Mouse (Mus musculus): ENCODE data around the gene Traf3ip2.

- TF ChIP-seq CTCF (IDR thresholded peaks at IDR 0.05; ENCODE audit: control insufficient read depth, insufficient read depth, low read length) = no peak
- no peak for TF ChIP-seq POLR2A (IDR thresholded peaks at IDR 0.05; ENCODE audit: borderline replicate concordance, control insufficient read depth, low read depth, low read length)
Observed at GRCm38 (mm10) chr10:39629746-39630552, 17.2 kb downstream of the Traf3ip2 start.
